Mouse (Mus musculus) heart, adult 2 months (tissue): Measurements from ENCODE around the gene Rbm48.

ENCODE experiments used
- CTCF ChIP-seq: fragments of 200-600 bp; IDR thresholded peaks from 2 replicates; pipeline ENCODE4 v1.8.1; 2022; ENCODE audit warnings: antibody characterized with exemption, mild to moderate bottlenecking, moderate library complexity
- POLR2A ChIP-seq: fragments of 200-500 bp; IDR thresholded peaks from 2 replicates; pipeline ENCODE4 v1.6.1; 2011; ENCODE audit warnings: mild to moderate bottlenecking, low read depth, low read length, control low read depth; ENCODE audit not compliant: insufficient read depth

DNA sequence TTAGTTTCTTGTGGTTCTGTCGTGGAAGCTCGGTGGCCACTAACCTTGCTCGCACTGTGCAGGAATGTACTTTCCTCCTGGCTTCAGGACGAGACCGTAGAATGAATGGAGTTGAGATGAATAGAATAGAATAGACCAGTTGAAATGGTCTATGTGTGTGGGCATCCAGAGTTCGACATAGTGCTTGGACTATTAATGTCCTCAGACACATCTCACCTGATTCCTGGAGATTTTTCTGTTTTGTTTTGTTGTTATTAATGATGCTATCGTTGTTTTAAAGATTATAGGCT lies 52.0 kb downstream of the Rbm48 start:
- no peak for TF ChIP-seq CTCF
- TF ChIP-seq POLR2A, result no peak
